9 mouse cellular contexts compared by ENCODE assay signal in genomic region chr3:51713233-51713632, GRCm38 (mm10). TPM values are rescaled to one million over a fixed set of nuclear protein-coding genes. Genes with fewer than 3 reads are reported as not detected.
DNase-seq lines count a peak whose midpoint lies in the region; ATAC-seq and TF ChIP-seq lines count a peak whose summit lies in the region.
"Had no signal": no experiment of that assay in that cellular context is flagged by ENCODE, and none has a peak within 500 bp of the region (broad histone marks: within the 10 kb centered on the region; RNA-seq: fewer than 3 reads in every experiment).

No protein-coding gene starts in this region.

- H3K4me1 ChIP-seq in kidney, adult 2 months (ENCODE audit: control insufficient read depth, insufficient read depth, low read length), result 0 out of 2 replicates have a peak, but pooled peaks cover 4% of the 10 kb centered on the region
- peaks cover 31% of the 10 kb centered on the region for H3K4me1 ChIP-seq in limb, embryonic 14.5 days (ENCODE audit: control insufficient read depth, insufficient read depth, low read length)

- H3K9ac ChIP-seq in limb, embryonic 14.5 days (ENCODE audit: low read depth, low read length, severe bottlenecking), result no peak overlapping the region

- no peak for TF ChIP-seq CTCF in kidney, adult 2 months (conservative IDR thresholded peaks at IDR 0.05; ENCODE audit: insufficient read depth, insufficient read length, low read depth, low read length)
- TF ChIP-seq CTCF in brain, embryonic 14.5 days (IDR thresholded peaks at IDR 0.05; ENCODE audit: borderline replicate concordance, extremely low read depth, insufficient read depth, insufficient read length), result no peak

- H3K9me3 ChIP-seq in limb, embryonic 14.5 days (ENCODE audit: control insufficient read depth, low read length), result no peaks in the 10 kb centered on the region

- TF ChIP-seq POLR2A in kidney, adult 2 months (IDR thresholded peaks at IDR 0.05; ENCODE audit: low read depth, low read length), result no peak
- no peak for TF ChIP-seq POLR2A in brain, embryonic 14.5 days (IDR thresholded peaks at IDR 0.05; ENCODE audit: borderline replicate concordance, extremely low read depth, insufficient read depth, insufficient read length, poor library complexity, severe bottlenecking)
- TF ChIP-seq POLR2A in limb, embryonic 14.5 days (IDR thresholded peaks at IDR 0.05; ENCODE audit: borderline replicate concordance, extremely low read depth, insufficient read depth, insufficient read length), result no peak

- no peaks in the 10 kb centered on the region for H3K36me3 ChIP-seq in kidney, adult 2 months (ENCODE audit: control insufficient read depth, insufficient read depth, low read length)
- no peaks in the 10 kb centered on the region for H3K36me3 ChIP-seq in limb, embryonic 14.5 days (ENCODE audit: control insufficient read depth, insufficient read depth, low read length)

- no peak overlapping the region for H3K4me2 ChIP-seq in limb, embryonic 14.5 days (replicated peaks; ENCODE audit: low read depth, low read length, severe bottlenecking)

- WGBS in kidney, adult 2 months, result 46% methylated on average over 8 of the region's 8 CpGs
- WGBS in limb, embryonic 14.5 days, result 18% methylated on average over 8 of the region's 8 CpGs

- peak; percentile 35 for DNase-seq in kidney, adult 2 months
- DNase-seq in kidney, adult 18-20 months, result no peak
- DNase-seq in NIH3T3 (ENCODE audit: low read depth), result peak; percentile 44
- peak; percentile 55 for DNase-seq in brain, embryonic 14.5 days (ENCODE audit: low read depth)
- peak; percentile 26 for DNase-seq in limb, embryonic 14.5 days (ENCODE audit: low spot score)
- DNase-seq: cerebellum, adult 11-12 months had no signal

- peak overlapping the region; percentile 24; the same call in 1 of the 2 replicates for H3K27ac ChIP-seq in kidney, adult 2 months (ENCODE audit: insufficient read depth, low read depth, low read length)
- no peak overlapping the region for H3K27ac ChIP-seq in limb, embryonic 14.5 days (replicated peaks; ENCODE audit: low read depth, low read length)

- H3K4me3 ChIP-seq in kidney, adult 2 months (ENCODE audit: insufficient read depth, low read depth, low read length), result no peak overlapping the region
- no peak overlapping the region for H3K4me3 ChIP-seq in limb, embryonic 14.5 days (replicated peaks; ENCODE audit: low read length)

- ATAC-seq in limb, embryonic 14.5 days (ENCODE audit: low FRiP score, low read depth), result no peak
- ATAC-seq in megakaryocyte-erythroid progenitor cell, adult 5-6 weeks (replicated peaks; ENCODE audit: low FRiP score, low TSS enrichment, poor library complexity, severe bottlenecking), result no peak
- no peak for ATAC-seq in frontal cortex, adult (ENCODE audit: low TSS enrichment)

- H3K27me3 ChIP-seq in kidney, adult 2 months (replicated peaks; ENCODE audit: control insufficient read depth, insufficient read depth, low read length), result no peaks in the 10 kb centered on the region
- no peaks in the 10 kb centered on the region for H3K27me3 ChIP-seq in limb, embryonic 14.5 days (ENCODE audit: control insufficient read depth, insufficient read depth, low read length)

RNA-seq across cellular contexts. Expression of gene Mgst2, which starts 53.1 kb away (rescaled TPM):
- 0.11 and 0.55 TPM in 2 replicates for polyA plus RNA-seq in kidney, adult 2 months (2012; rRNA removed)
- 0.19 TPM in 1 of 2 replicates, not detected in the other for polyA plus RNA-seq in brain, embryonic 14.5 days (2012; rRNA removed)
- polyA plus RNA-seq in limb, embryonic 14.5 days (2012; rRNA removed), result 0.54 and 0.99 TPM in 2 replicates
- 2.5 and 6.0 TPM in 2 replicates for polyA plus RNA-seq in limb, embryonic 14.5 days (2014; fragmentation: Nextera tagmentation; extraction: Ambion mirVana)
- 8.3 and 8.9 TPM in 2 replicates for total RNA-seq in megakaryocyte-erythroid progenitor cell, adult 5-6 weeks (2014; fragmentation: Nextera tagmentation)
- total RNA-seq in megakaryocyte-erythroid progenitor cell, adult 5-6 weeks (2017), result 0.19 and 0.66 TPM in 2 replicates
- total RNA-seq: layer of hippocampus, postnatal 14 days had no signal
